Mouse (Mus musculus): ENCODE data around the gene Gm3409.

DNA sequence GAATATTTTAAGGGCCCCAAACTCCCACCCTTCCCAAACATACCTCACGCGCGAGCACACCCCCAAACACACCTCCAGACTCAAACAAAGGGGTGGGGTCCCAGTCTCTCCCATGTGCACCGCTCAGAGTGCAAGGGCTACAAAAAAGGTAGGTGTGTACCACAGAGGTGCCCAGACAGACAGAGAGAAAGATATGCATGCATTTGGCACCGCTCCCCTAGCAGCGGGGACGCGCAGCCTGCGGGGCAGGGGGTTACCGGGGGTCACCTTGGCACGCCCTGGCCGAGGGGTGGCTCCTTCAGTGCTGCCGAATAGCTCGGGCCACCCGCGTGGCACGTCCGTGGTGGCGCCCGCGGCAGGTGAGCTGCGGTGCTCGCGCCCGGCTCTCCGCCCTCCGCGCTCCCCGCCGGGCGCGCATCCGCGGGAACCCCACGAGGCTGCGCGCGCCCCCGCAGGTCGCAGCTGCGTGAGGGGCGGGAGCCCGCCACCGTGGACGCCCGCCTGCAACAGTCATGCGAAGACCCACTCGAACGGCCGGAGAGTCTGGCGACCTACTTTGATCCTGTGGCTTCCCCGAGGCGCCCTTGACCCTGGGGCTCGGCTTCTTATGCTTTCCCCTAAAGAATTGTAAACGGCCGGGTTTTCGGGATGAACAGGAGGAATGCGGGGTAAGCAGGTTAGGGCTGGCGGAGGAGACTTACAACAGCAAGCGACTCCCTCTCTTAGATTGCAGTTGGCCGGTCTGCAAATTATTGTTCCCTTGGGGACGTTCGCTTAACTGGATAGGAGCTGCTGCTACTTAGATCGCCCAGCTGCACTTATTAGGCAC lies 47.2 kb downstream of the Gm3409 start, which contains the start of gene Gpr12:
- no peak for TF ChIP-seq TAL1 (IDR thresholded peaks at IDR 0.05; ENCODE audit: low read length)
- no peak for TF ChIP-seq GATA1 (IDR thresholded peaks at IDR 0.05; ENCODE audit: low read length)

Data from erythroblast, embryonic 14.5 days (primary cell).